ENCODE assay signal across 8 mouse cellular contexts in genomic region chr17:24960852-24961715, GRCm38 (mm10). TPM values are rescaled to one million over a fixed set of nuclear protein-coding genes. Genes with fewer than 3 reads are reported as not detected.
DNase-seq lines count a peak whose midpoint lies in the region; ATAC-seq and TF ChIP-seq lines count a peak whose summit lies in the region.

No protein-coding gene starts in this region.

- peak overlapping the region; percentile 81 for H3K4me3 ChIP-seq in forebrain, embryonic 13.5 days
- peak overlapping the region; percentile 15 for H3K4me3 ChIP-seq in liver, adult 2 months (ENCODE audit: insufficient read depth, low read depth, low read length)
- peak overlapping the region; percentile 78 for H3K4me3 ChIP-seq in stomach, embryonic 15.5 days (replicated peaks)

- peak; percentile 11 for ATAC-seq in CD4-positive, CD25-positive, alpha-beta regulatory T cell, adult 4 months
- peak; percentile 39 for ATAC-seq in forebrain, embryonic 13.5 days
- peak; percentile 28 for ATAC-seq in stomach, embryonic 15.5 days (ENCODE audit: insufficient read depth, low FRiP score, low read depth)

- peaks cover 15% of the 10 kb centered on the region for H3K4me1 ChIP-seq in forebrain, embryonic 13.5 days
- peaks cover 5% of the 10 kb centered on the region for H3K4me1 ChIP-seq in liver, adult 2 months (ENCODE audit: control insufficient read depth, insufficient read depth, low read length)
- 0 out of 2 replicates have a peak, but pooled peaks cover 5% of the 10 kb centered on the region for H3K4me1 ChIP-seq in stomach, embryonic 15.5 days

- H3K9ac ChIP-seq in forebrain, embryonic 13.5 days: peak overlapping the region; percentile 49
- H3K9ac ChIP-seq in liver, adult 2 months (ENCODE audit: low read depth, low read length): peak overlapping the region; percentile 37; the same call in 1 of the 2 replicates
- no peak overlapping the region for H3K9ac ChIP-seq in stomach, embryonic 15.5 days

- intact Hi-C loops in left cerebral cortex, postnatal 4 days (cut with DNase I): no loop called here

- peaks cover 52% of the 10 kb centered on the region for H3K36me3 ChIP-seq in forebrain, embryonic 13.5 days (ENCODE audit: poor library complexity, severe bottlenecking)
- H3K36me3 ChIP-seq in liver, adult 2 months (ENCODE audit: control insufficient read depth, insufficient read depth, low read length): peaks cover 23% of the 10 kb centered on the region
- H3K36me3 ChIP-seq in stomach, embryonic 15.5 days: peaks cover 32% of the 10 kb centered on the region

- TF ChIP-seq POLR2A in liver, adult 2 months (IDR thresholded peaks at IDR 0.05; ENCODE audit: extremely low read depth, insufficient read depth, low read length): no peak

- H3K27me3 ChIP-seq in forebrain, embryonic 13.5 days: no peaks in the 10 kb centered on the region
- H3K27me3 ChIP-seq in liver, adult 2 months (ENCODE audit: control insufficient read depth, insufficient read depth, low read length): no peaks in the 10 kb centered on the region
- no peaks in the 10 kb centered on the region for H3K27me3 ChIP-seq in stomach, embryonic 15.5 days (replicated peaks)

- 15% methylated on average over 21 of the region's 21 CpGs for WGBS in forebrain, embryonic 13.5 days
- 11% methylated on average over 21 of the region's 21 CpGs for WGBS in liver, adult 2 months
- WGBS in stomach, embryonic 15.5 days: 13% methylated on average over 21 of the region's 21 CpGs

- H3K9me3 ChIP-seq in forebrain, embryonic 13.5 days (replicated peaks): no peaks in the 10 kb centered on the region
- H3K9me3 ChIP-seq in stomach, embryonic 15.5 days: no peaks in the 10 kb centered on the region

- no peak for TF ChIP-seq CTCF in liver, adult 2 months (IDR thresholded peaks at IDR 0.05; ENCODE audit: low read depth, low read length)

- peaks cover 3% of the 10 kb centered on the region; the same call in 1 of the 2 replicates for H3K79me2 ChIP-seq in liver, adult 2 months (ENCODE audit: control insufficient read depth, insufficient read depth, low read length)

- peak; percentile 4 for DNase-seq in embryo, embryonic 11 days
- DNase-seq in embryo, embryonic 9.5 days (ENCODE audit: extremely low spot score): no peak
- DNase-seq in liver, adult 2 months (ENCODE audit: extremely low read depth, low read depth, low spot score): no peak
- DNase-seq in layer of hippocampus, postnatal 10 days (ENCODE audit: low spot score in 2 of 2): no peak
- DNase-seq in left cerebral cortex, postnatal 4 days: no peak

- H3K4me2 ChIP-seq in forebrain, embryonic 13.5 days: peak overlapping the region; percentile 76
- H3K4me2 ChIP-seq in stomach, embryonic 15.5 days: peak overlapping the region; percentile 64

- peak overlapping the region; percentile 40; the same call in 1 of the 2 replicates for H3K27ac ChIP-seq in forebrain, embryonic 13.5 days
- H3K27ac ChIP-seq in liver, adult 2 months (replicated peaks; ENCODE audit: insufficient read depth, low read depth, low read length): 0 out of 2 replicates have a peak overlapping the region, but pooled peaks have one; percentile 21
- H3K27ac ChIP-seq in stomach, embryonic 15.5 days: peak overlapping the region; percentile 32; the same call in 1 of the 2 replicates

RNA-seq across cellular contexts. Expression of gene Jpt2, which starts 0.6 kb away (rescaled TPM):
- 10 to 100 TPM; 28.2 to 39.5 TPM for polyA plus RNA-seq in CD4-positive, CD25-positive, alpha-beta regulatory T cell, adult 4 months (2017; shearing (Covaris generic))
- 186 and 217 TPM in 2 replicates for polyA plus RNA-seq in forebrain, embryonic 13.5 days (2015; fragmentation: Nextera tagmentation; extraction: Ambion mirVana)
- total RNA-seq in liver, adult 2 months (2014; rRNA removed): 29.0 and 34.3 TPM in 2 replicates
- 12.1 and 12.2 TPM in 2 replicates for polyA plus RNA-seq in liver, adult 2 months (2012; rRNA removed)
- polyA plus RNA-seq in stomach, embryonic 15.5 days (2015; fragmentation: Nextera tagmentation; extraction: Ambion mirVana): 183 and 204 TPM in 2 replicates
- 10 to 100 TPM; 13.0 to 14.1 TPM for total RNA-seq in layer of hippocampus, postnatal 10 days (2021)
- total RNA-seq in left cerebral cortex, postnatal 4 days (2021): 10 to 100 TPM; 31.5 to 37.2 TPM

RNA-seq across cellular contexts. Expression of gene Mapk8ip3, which starts 24.3 kb away (rescaled TPM):
- polyA plus RNA-seq in CD4-positive, CD25-positive, alpha-beta regulatory T cell, adult 4 months (2017; shearing (Covaris generic)): 10 to 100 TPM; 31.7 to 41.9 TPM
- polyA plus RNA-seq in forebrain, embryonic 13.5 days (2015; fragmentation: Nextera tagmentation; extraction: Ambion mirVana): 60.8 and 73.6 TPM in 2 replicates
- total RNA-seq in liver, adult 2 months (2014; rRNA removed): 11.7 and 16.1 TPM in 2 replicates
- polyA plus RNA-seq in liver, adult 2 months (2012; rRNA removed): 23.2 and 51.4 TPM in 2 replicates
- 29.2 and 31.3 TPM in 2 replicates for polyA plus RNA-seq in stomach, embryonic 15.5 days (2015; fragmentation: Nextera tagmentation; extraction: Ambion mirVana)
- total RNA-seq in layer of hippocampus, postnatal 10 days (2021): 100 to 1,000 TPM; 276 to 287 TPM
- 100 to 1,000 TPM; 255 to 270 TPM for total RNA-seq in left cerebral cortex, postnatal 4 days (2021)

RNA-seq across cellular contexts. Expression of gene Cramp1l, which starts 54.5 kb away (rescaled TPM):
- 1 to 10 TPM; 6.1 to 7.4 TPM for polyA plus RNA-seq in CD4-positive, CD25-positive, alpha-beta regulatory T cell, adult 4 months (2017; shearing (Covaris generic))
- 7.9 and 8.3 TPM in 2 replicates for polyA plus RNA-seq in forebrain, embryonic 13.5 days (2015; fragmentation: Nextera tagmentation; extraction: Ambion mirVana)
- total RNA-seq in liver, adult 2 months (2014; rRNA removed): 2.7 and 2.9 TPM in 2 replicates
- 4.2 and 6.5 TPM in 2 replicates for polyA plus RNA-seq in liver, adult 2 months (2012; rRNA removed)
- polyA plus RNA-seq in stomach, embryonic 15.5 days (2015; fragmentation: Nextera tagmentation; extraction: Ambion mirVana): 7.1 and 7.6 TPM in 2 replicates
- total RNA-seq in layer of hippocampus, postnatal 10 days (2021): 10 to 100 TPM; 27.2 to 28.9 TPM
- total RNA-seq in left cerebral cortex, postnatal 4 days (2021): 10 to 100 TPM; 27.7 to 29.0 TPM

RNA-seq across cellular contexts. Expression of gene Ift140, which starts 54.8 kb away (rescaled TPM):
- 10 to 100 TPM; 12.3 to 25.1 TPM for polyA plus RNA-seq in CD4-positive, CD25-positive, alpha-beta regulatory T cell, adult 4 months (2017; shearing (Covaris generic))
- polyA plus RNA-seq in forebrain, embryonic 13.5 days (2015; fragmentation: Nextera tagmentation; extraction: Ambion mirVana): 18.6 and 22.8 TPM in 2 replicates
- 4.6 and 5.4 TPM in 2 replicates for total RNA-seq in liver, adult 2 months (2014; rRNA removed)
- 3.4 and 3.6 TPM in 2 replicates for polyA plus RNA-seq in liver, adult 2 months (2012; rRNA removed)
- polyA plus RNA-seq in stomach, embryonic 15.5 days (2015; fragmentation: Nextera tagmentation; extraction: Ambion mirVana): 18.9 and 21.6 TPM in 2 replicates
- 10 to 100 TPM; 25.6 to 30.1 TPM for total RNA-seq in layer of hippocampus, postnatal 10 days (2021)
- 10 to 100 TPM; 29.9 to 32.2 TPM for total RNA-seq in left cerebral cortex, postnatal 4 days (2021)

Comparison
In these comparisons a context has a peak if more than half of its experiments do, and no peak if none do; other contexts are left out.
1. H3K4me3 ChIP-seq: peak in every context shown above with its lines; median percentile 81 in forebrain, embryonic 13.5 days; 78 in stomach, embryonic 15.5 days; 15 in liver, adult 2 months.